Mouse (Mus musculus) adrenal gland, adult 18-20 months (tissue): ENCODE data around the gene Sva. TPM values are rescaled to one million over a fixed set of nuclear protein-coding genes. Genes with fewer than 3 reads are reported as not detected.

Experiments used
- DNase-seq, 2 experiments: peaks; one replicate each; pipeline ENCODE4 v3.0.0; 2021 to 2022; ENCODE audit warnings: low spot score in 2 of 2
- long read RNA-seq, 2 experiments: library from polyadenylated mRNA; stranded (forward); transcript quantifications; one replicate each; pipeline ENCODE4 v2.0.0; 2021
- total RNA-seq, 2 experiments: library from RNA; stranded (reverse); gene quantifications; 1 replicate in 1 of 2; 2 replicates in 1 of 2; pipeline ENCODE4 v1.2.3; 2021

Gene Sva
- total RNA-seq: not detected
- long read RNA-seq, experiment 1: 0 reads
- long read RNA-seq, experiment 2: 0 reads

DNA sequence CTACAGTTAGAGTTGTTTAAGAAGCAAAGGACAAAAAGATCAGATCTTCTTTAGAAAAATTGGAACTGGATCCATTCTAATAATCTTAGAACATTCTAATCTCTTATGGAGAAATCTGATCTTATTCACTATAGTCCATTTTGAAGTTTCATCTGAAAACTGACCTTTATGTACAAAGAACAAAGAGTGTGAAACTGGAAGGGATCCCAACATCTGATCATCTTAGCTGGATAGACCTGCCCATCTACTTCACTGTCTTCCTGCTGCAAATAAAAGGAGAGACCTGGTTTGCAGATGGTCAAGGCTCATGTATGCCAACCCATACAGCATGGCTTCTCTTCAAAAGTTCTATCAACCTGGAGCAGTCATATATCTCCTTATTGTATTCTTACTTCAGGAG is at the start of gene Sva:
TSS of gene Sva (plus strand) at position 301 of the 400 bp plus-strand sequence.
- no peak for DNase-seq

Other genes with a start within 250 kb of the Sva start
- gene Pip, start 190.9 kb upstream of the Sva start, total RNA-seq: not detected
- gene Sval2, start 185.4 kb upstream of the Sva start, total RNA-seq: not detected
- gene Sval1, start 86.8 kb upstream of the Sva start, total RNA-seq: not detected
- not detected for gene Sval3, start 70.3 kb upstream of the Sva start, total RNA-seq
- gene Tas2r139, start 102.5 kb downstream of the Sva start, total RNA-seq: not detected
- gene Tas2r144, start 176.9 kb downstream of the Sva start, total RNA-seq: not detected
- 100 to 1,000 TPM in 1 of 2 experiments, 10 to 100 TPM in 1; 79.7 to 476 TPM for gene Gstk1, start 207.5 kb downstream of the Sva start, total RNA-seq
- 1 to 10 TPM in 1 of 2 experiments, under 1 TPM in 1; 0.35 to 5.6 TPM for gene Tmem139, start 223.6 kb downstream of the Sva start, total RNA-seq
- gene Casp2, start 226.6 kb downstream of the Sva start, total RNA-seq: 10 to 100 TPM; 16.6 to 24.1 TPM
- under 1 TPM; 0.10 TPM for gene Clcn1, start 248.3 kb downstream of the Sva start, total RNA-seq